21 mouse cellular contexts compared by ENCODE assay signal in genomic region chr5:117306826-117307225, GRCm38 (mm10). TPM values are rescaled to one million over a fixed set of nuclear protein-coding genes. Genes with fewer than 3 reads are reported as not detected.
DNase-seq lines count a peak whose midpoint lies in the region; ATAC-seq and TF ChIP-seq lines count a peak whose summit lies in the region.
"Had no signal": no experiment of that assay in that cellular context is flagged by ENCODE, and none has a peak within 500 bp of the region (broad histone marks: within the 10 kb centered on the region; RNA-seq: fewer than 3 reads in every experiment).

No protein-coding gene starts in this region.

- H3K9me3 ChIP-seq in lung, embryonic 14.5 days (ENCODE audit: low read depth, low read length): no peaks in the 10 kb centered on the region
- no peaks in the 10 kb centered on the region for H3K9me3 ChIP-seq in E14TG2a.4 (ENCODE audit: low read length)
- no peaks in the 10 kb centered on the region for H3K9me3 ChIP-seq in stomach, postnatal 0 days (ENCODE audit: control insufficient read depth, low read length)
- H3K9me3 ChIP-seq: forebrain, embryonic 15.5 days; limb, embryonic 10.5 days; limb, embryonic 15.5 days; neural tube, embryonic 15.5 days; stomach, embryonic 15.5 days had no signal

- no peak overlapping the region for H3K9ac ChIP-seq in heart, adult 2 months (ENCODE audit: low read depth, low read length)
- no peak overlapping the region for H3K9ac ChIP-seq in lung, embryonic 14.5 days
- no peak overlapping the region for H3K9ac ChIP-seq in stomach, postnatal 0 days (ENCODE audit: low read length)
- H3K9ac ChIP-seq: forebrain, embryonic 15.5 days; heart, embryonic 12.5 days; hindbrain, embryonic 14.5 days; limb, embryonic 15.5 days; liver, embryonic 14.5 days; midbrain, embryonic 13.5 days; neural tube, embryonic 15.5 days; stomach, embryonic 15.5 days had no signal

- no peaks in the 10 kb centered on the region for H3K36me3 ChIP-seq in heart, adult 2 months (ENCODE audit: control insufficient read depth, insufficient read depth, low read length)
- no peaks in the 10 kb centered on the region for H3K36me3 ChIP-seq in lung, embryonic 14.5 days (ENCODE audit: insufficient read depth)
- no peaks in the 10 kb centered on the region for H3K36me3 ChIP-seq in E14TG2a.4 (ENCODE audit: insufficient read depth, low read length)
- no peaks in the 10 kb centered on the region for H3K36me3 ChIP-seq in stomach, postnatal 0 days (ENCODE audit: control insufficient read depth, insufficient read depth, low read length)
- no peaks in the 10 kb centered on the region for H3K36me3 ChIP-seq in kidney, adult 2 months (ENCODE audit: control insufficient read depth, insufficient read depth, low read length)
- H3K36me3 ChIP-seq: forebrain, embryonic 15.5 days; heart, embryonic 12.5 days; limb, embryonic 10.5 days; limb, embryonic 15.5 days; midbrain, embryonic 13.5 days; neural tube, embryonic 15.5 days; stomach, embryonic 15.5 days had no signal

- H3K4me1 ChIP-seq in heart, adult 2 months (ENCODE audit: control insufficient read depth, insufficient read depth, low read length): peaks cover 1% of the 10 kb centered on the region; the same call in 1 of the 2 replicates
- no peaks in the 10 kb centered on the region for H3K4me1 ChIP-seq in lung, embryonic 14.5 days (ENCODE audit: insufficient read depth)
- H3K4me1 ChIP-seq in E14TG2a.4 (replicated peaks; ENCODE audit: low read depth, low read length): peaks cover 62% of the 10 kb centered on the region
- H3K4me1 ChIP-seq in stomach, postnatal 0 days (replicated peaks; ENCODE audit: control insufficient read depth, insufficient read depth): no peaks in the 10 kb centered on the region
- no peaks in the 10 kb centered on the region; the same call in 1 of the 2 replicates for H3K4me1 ChIP-seq in kidney, adult 2 months (ENCODE audit: control insufficient read depth, insufficient read depth, low read length)
- H3K4me1 ChIP-seq: forebrain, embryonic 15.5 days; limb, embryonic 10.5 days; midbrain, embryonic 13.5 days; neural tube, embryonic 15.5 days; stomach, embryonic 15.5 days had no signal

- no peak for DNase-seq in heart, adult 2 months
- DNase-seq in heart, adult 8-10 months (ENCODE audit: low spot score): no peak
- no peak for DNase-seq in lung, embryonic 14.5 days
- no peak for DNase-seq in lung, adult 18-20 months
- no peak for DNase-seq in stomach, postnatal 0 days (ENCODE audit: low spot score)
- no peak for DNase-seq in kidney, adult 2 months
- DNase-seq: cerebellum, adult 8-10 months; layer of hippocampus, adult 9-11 months; right cerebral cortex, postnatal 25 days had no signal

- no peaks in the 10 kb centered on the region for H3K79me2 ChIP-seq in heart, adult 2 months (replicated peaks; ENCODE audit: control insufficient read depth, insufficient read depth, low read length)

- H3K27ac ChIP-seq in heart, adult 2 months: no peak overlapping the region
- no peak overlapping the region for H3K27ac ChIP-seq in lung, embryonic 14.5 days (ENCODE audit: low read depth)
- no peak overlapping the region for H3K27ac ChIP-seq in stomach, postnatal 0 days (replicated peaks)
- H3K27ac ChIP-seq in kidney, adult 2 months (ENCODE audit: insufficient read depth, low read depth, low read length): no peak overlapping the region
- H3K27ac ChIP-seq: forebrain, embryonic 15.5 days; hindbrain, embryonic 14.5 days; kidney, postnatal 0 days; limb, embryonic 10.5 days; limb, embryonic 15.5 days; liver, embryonic 14.5 days; macrophage; midbrain, embryonic 13.5 days; neural tube, embryonic 15.5 days; stomach, embryonic 15.5 days had no signal

- no peak for TF ChIP-seq POLR2A in heart, adult 2 months (IDR thresholded peaks at IDR 0.05; ENCODE audit: insufficient read depth, low read depth, low read length)
- no peak for TF ChIP-seq POLR2A in kidney, adult 2 months (IDR thresholded peaks at IDR 0.05; ENCODE audit: low read depth, low read length)

- WGBS in heart, adult 2 months: 90% methylated on average over 2 of the region's 2 CpGs
- WGBS in lung, embryonic 14.5 days: 92% methylated on average over 2 of the region's 2 CpGs
- WGBS in stomach, postnatal 0 days: 83% methylated on average over 2 of the region's 2 CpGs
- WGBS in kidney, adult 2 months: 96% methylated on average over 2 of the region's 2 CpGs

- H3K27me3 ChIP-seq in heart, adult 2 months (ENCODE audit: control insufficient read depth, insufficient read depth, low read length): no peaks in the 10 kb centered on the region
- H3K27me3 ChIP-seq in lung, embryonic 14.5 days (ENCODE audit: insufficient read depth, low read length): no peaks in the 10 kb centered on the region
- peaks cover 5% of the 10 kb centered on the region; the same call in 1 of the 2 replicates for H3K27me3 ChIP-seq in E14TG2a.4 (ENCODE audit: insufficient read depth, low read length)
- no peaks in the 10 kb centered on the region for H3K27me3 ChIP-seq in stomach, postnatal 0 days (ENCODE audit: control insufficient read depth, insufficient read depth, low read length)
- H3K27me3 ChIP-seq in kidney, adult 2 months (replicated peaks; ENCODE audit: control insufficient read depth, insufficient read depth, low read length): no peaks in the 10 kb centered on the region
- H3K27me3 ChIP-seq: forebrain, embryonic 15.5 days; heart, embryonic 12.5 days; limb, embryonic 15.5 days; midbrain, embryonic 13.5 days; neural tube, embryonic 15.5 days; stomach, embryonic 15.5 days had no signal

- TF ChIP-seq EP300 in heart, adult 2 months (IDR thresholded peaks at IDR 0.05; ENCODE audit: insufficient read depth, low read depth, low read length): no peak
- no peak for TF ChIP-seq EP300 in stomach, postnatal 0 days (optimal IDR thresholded peaks at IDR 0.05)

- H3K4me2 ChIP-seq in lung, embryonic 14.5 days: no peak overlapping the region
- no peak overlapping the region for H3K4me2 ChIP-seq in stomach, postnatal 0 days (replicated peaks; ENCODE audit: low read depth)
- H3K4me2 ChIP-seq: forebrain, embryonic 15.5 days; heart, embryonic 12.5 days; hindbrain, embryonic 14.5 days; limb, embryonic 15.5 days; midbrain, embryonic 13.5 days; neural tube, embryonic 15.5 days; stomach, embryonic 15.5 days had no signal

- ATAC-seq in lung, embryonic 14.5 days (ENCODE audit: insufficient read depth): no peak
- no peak for ATAC-seq in stomach, postnatal 0 days (ENCODE audit: low FRiP score, low TSS enrichment)
- ATAC-seq: forebrain, embryonic 15.5 days; midbrain, embryonic 13.5 days had no signal

- peak; percentile 30 for TF ChIP-seq CTCF in heart, adult 2 months (IDR thresholded peaks at IDR 0.05)
- TF ChIP-seq CTCF in lung, embryonic 14.5 days (IDR thresholded peaks at IDR 0.05; ENCODE audit: low read depth): peak; percentile 10; the same call in 1 of the 2 replicates
- TF ChIP-seq CTCF in E14TG2a.4 (conservative IDR thresholded peaks at IDR 0.05; ENCODE audit: low read length): peak; percentile 27; the same call in 1 of the 2 replicates
- peak; percentile 39 for TF ChIP-seq CTCF in stomach, postnatal 0 days (IDR thresholded peaks at IDR 0.05; ENCODE audit: low read depth)
- no peak for TF ChIP-seq CTCF in kidney, adult 2 months (conservative IDR thresholded peaks at IDR 0.05; ENCODE audit: insufficient read depth, insufficient read length, low read depth, low read length)

- intact Hi-C loops in heart, adult 2 months (cut with DNase I): loop anchor here (1.0 to 5.0 kb wide), 3 partner anchors 101 to 190 kb away; partner anchors contain the start of gene Suds3

- no peak overlapping the region for H3K4me3 ChIP-seq in heart, adult 2 months
- no peak overlapping the region for H3K4me3 ChIP-seq in lung, embryonic 14.5 days (ENCODE audit: low read depth, low read length)
- no peak overlapping the region for H3K4me3 ChIP-seq in E14TG2a.4 (replicated peaks; ENCODE audit: low read length)
- no peak overlapping the region for H3K4me3 ChIP-seq in stomach, postnatal 0 days (ENCODE audit: low read depth, low read length)
- H3K4me3 ChIP-seq in kidney, adult 2 months (ENCODE audit: insufficient read depth, low read depth, low read length): no peak overlapping the region
- H3K4me3 ChIP-seq: forebrain, embryonic 15.5 days; heart, embryonic 12.5 days; limb, embryonic 10.5 days; limb, embryonic 15.5 days; midbrain, embryonic 13.5 days; neural tube, embryonic 15.5 days; stomach, embryonic 15.5 days had no signal

RNA-seq across cellular contexts. Expression of gene Vsig10, which starts 12.1 kb away (rescaled TPM):
- 1 to 10 TPM; 7.0 to 8.9 TPM for total RNA-seq in heart, adult 2 months (2021)
- polyA plus RNA-seq in heart, adult 2 months (2012; rRNA removed): 7.4 and 8.8 TPM in 2 replicates
- total RNA-seq in heart, adult 8-10 months (2022): 1 to 10 TPM; 5.0 to 7.0 (median 6.3) TPM
- 6.8 and 7.0 TPM in 2 replicates for polyA plus RNA-seq in lung, embryonic 14.5 days (2014; fragmentation: Nextera tagmentation; extraction: Ambion mirVana)
- 9.9 and 13.0 TPM in 2 replicates for polyA plus RNA-seq in stomach, postnatal 0 days (2015; fragmentation: Nextera tagmentation; extraction: Ambion mirVana)
- 17.2 and 20.8 TPM in 2 replicates for polyA plus RNA-seq in kidney, adult 2 months (2012; rRNA removed)

RNA-seq across cellular contexts. Expression of gene Pebp1, which starts 19.4 kb away (rescaled TPM):
- 100 to 1,000 TPM; 412 to 465 TPM for total RNA-seq in heart, adult 2 months (2021)
- 402 and 552 TPM in 2 replicates for polyA plus RNA-seq in heart, adult 2 months (2012; rRNA removed)
- 100 to 1,000 TPM; 440 to 578 (median 532) TPM for total RNA-seq in heart, adult 8-10 months (2022)
- 705 and 755 TPM in 2 replicates for polyA plus RNA-seq in lung, embryonic 14.5 days (2014; fragmentation: Nextera tagmentation; extraction: Ambion mirVana)
- polyA plus RNA-seq in stomach, postnatal 0 days (2015; fragmentation: Nextera tagmentation; extraction: Ambion mirVana): 394 and 400 TPM in 2 replicates
- polyA plus RNA-seq in kidney, adult 2 months (2012; rRNA removed): 909 and 1,151 TPM in 2 replicates

RNA-seq across cellular contexts. Expression of gene Wsb2, which starts 50.3 kb away (rescaled TPM):
- total RNA-seq in heart, adult 2 months (2021): 100 to 1,000 TPM in 1 of 2 experiments, 10 to 100 TPM in 1; 91.4 to 101 TPM
- polyA plus RNA-seq in heart, adult 2 months (2012; rRNA removed): 130 and 197 TPM in 2 replicates
- 100 to 1,000 TPM in 3 of 4 experiments, 10 to 100 TPM in 1; 87.1 to 122 (median 111) TPM for total RNA-seq in heart, adult 8-10 months (2022)
- polyA plus RNA-seq in lung, embryonic 14.5 days (2014; fragmentation: Nextera tagmentation; extraction: Ambion mirVana): 67.1 and 70.9 TPM in 2 replicates
- 50.0 and 50.3 TPM in 2 replicates for polyA plus RNA-seq in stomach, postnatal 0 days (2015; fragmentation: Nextera tagmentation; extraction: Ambion mirVana)
- polyA plus RNA-seq in kidney, adult 2 months (2012; rRNA removed): 205 and 234 TPM in 2 replicates
